ENCODE assay signal across 8 mouse cellular contexts in the genomic region with DNA sequence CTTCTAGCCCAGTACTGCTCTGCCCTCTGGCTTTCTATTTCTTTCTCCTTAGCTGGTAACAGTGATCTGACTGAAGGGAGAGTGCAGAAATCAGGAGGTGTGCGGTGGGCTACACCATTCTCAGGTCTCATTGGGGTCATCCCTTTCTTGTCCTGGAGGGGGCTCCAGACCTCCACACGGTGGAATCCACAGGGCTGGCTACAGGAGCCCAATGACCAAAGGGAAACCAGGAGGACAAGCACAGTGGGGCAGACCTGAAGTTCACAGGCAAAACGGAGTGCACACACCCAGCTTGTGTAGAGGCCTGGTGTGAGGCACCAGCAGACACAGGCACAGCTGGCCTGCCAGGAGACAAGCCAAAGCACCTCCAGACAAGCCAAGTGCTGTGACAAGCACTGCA. TPM values are rescaled to one million over a fixed set of nuclear protein-coding genes. Genes with fewer than 3 reads are reported as not detected.
DNase-seq lines count a peak whose midpoint lies in the region; ATAC-seq lines count a peak whose summit lies in the region.

No protein-coding gene starts in this region.

- no peak overlapping the region for H3K4me3 ChIP-seq in forebrain, embryonic 15.5 days
- no peak overlapping the region for H3K4me3 ChIP-seq in midbrain, embryonic 12.5 days

- H3K27ac ChIP-seq in forebrain, embryonic 15.5 days (replicated peaks) = no peak overlapping the region
- H3K27ac ChIP-seq in midbrain, embryonic 12.5 days (replicated peaks) = no peak overlapping the region

- H3K27me3 ChIP-seq in forebrain, embryonic 15.5 days = no peaks in the 10 kb centered on the region
- no peaks in the 10 kb centered on the region for H3K27me3 ChIP-seq in midbrain, embryonic 12.5 days

- 14% methylated on average over 3 of the region's 3 CpGs for WGBS in forebrain, embryonic 15.5 days
- WGBS in midbrain, embryonic 12.5 days = 21% methylated on average over 3 of the region's 3 CpGs

- no peaks in the 10 kb centered on the region for H3K9me3 ChIP-seq in forebrain, embryonic 15.5 days
- no peaks in the 10 kb centered on the region for H3K9me3 ChIP-seq in midbrain, embryonic 12.5 days

- intact Hi-C loops in left cerebral cortex, postnatal 10 days (cut with DNase I) = no loop called here
- intact Hi-C loops in left cerebral cortex, postnatal 4 days (cut with DNase I) = loop anchor here (5.0 to 10.0 kb wide), 2 partner anchors 84 to 196 kb away; a partner anchor contains a TSS

- 0 out of 2 replicates have a peak, but pooled peaks cover 3% of the 10 kb centered on the region for H3K4me1 ChIP-seq in forebrain, embryonic 15.5 days
- no peaks in the 10 kb centered on the region for H3K4me1 ChIP-seq in midbrain, embryonic 12.5 days

- H3K36me3 ChIP-seq in forebrain, embryonic 15.5 days = peaks cover 16% of the 10 kb centered on the region
- H3K36me3 ChIP-seq in midbrain, embryonic 12.5 days = peaks cover 37% of the 10 kb centered on the region

- no peak overlapping the region for H3K4me2 ChIP-seq in forebrain, embryonic 15.5 days (replicated peaks)
- H3K4me2 ChIP-seq in midbrain, embryonic 12.5 days (replicated peaks) = no peak overlapping the region

- peak; percentile 28 to 71 for DNase-seq in left cerebral cortex, postnatal 10 days (ENCODE audit: extremely low spot score in 1 of 2, low spot score in 2 of 2)
- DNase-seq in left cerebral cortex, adult 18-20 months (ENCODE audit: low spot score in 2 of 2) = no peak
- peak; percentile 42 for DNase-seq in cerebellum, adult 11-12 months
- DNase-seq in heart, postnatal 4 days = peak; percentile 82
- DNase-seq in left cerebral cortex, postnatal 4 days = peak; percentile 68
- DNase-seq in yolk sac, embryonic 10.5 days (ENCODE audit: low spot score) = peak; percentile 39

- peak; percentile 42; the same call in 1 of the 2 replicates for ATAC-seq in forebrain, embryonic 15.5 days (replicated peaks)
- ATAC-seq in midbrain, embryonic 12.5 days (ENCODE audit: low FRiP score, low read depth) = peak; percentile 73

- H3K9ac ChIP-seq in forebrain, embryonic 15.5 days (replicated peaks) = no peak overlapping the region
- no peak overlapping the region for H3K9ac ChIP-seq in midbrain, embryonic 12.5 days (replicated peaks)

RNA-seq across cellular contexts. Expression of a gene that starts 9.4 kb away (rescaled TPM):
- total RNA-seq in left cerebral cortex, postnatal 10 days (2021) = 100 to 1,000 TPM; 136 TPM
- 100 to 1,000 TPM; 147 to 150 TPM for total RNA-seq in left cerebral cortex, adult 18-20 months (2021)
- polyA plus RNA-seq in forebrain, embryonic 15.5 days (2015; fragmentation: Nextera tagmentation; extraction: Ambion mirVana) = 83.3 and 86.3 TPM in 2 replicates
- total RNA-seq in heart, postnatal 4 days (2021) = 100 to 1,000 TPM; 152 to 160 TPM
- 100 to 1,000 TPM; 159 TPM for total RNA-seq in left cerebral cortex, postnatal 4 days (2021)
- 93.5 and 93.7 TPM in 2 replicates for polyA plus RNA-seq in midbrain, embryonic 12.5 days (2016; fragmentation: Nextera tagmentation; extraction: Ambion mirVana)

RNA-seq across cellular contexts. Expression of a gene that starts 20.4 kb away (rescaled TPM):
- total RNA-seq in left cerebral cortex, postnatal 10 days (2021) = 1 to 10 TPM; 8.3 to 8.5 TPM
- total RNA-seq in left cerebral cortex, adult 18-20 months (2021) = 10 to 100 TPM; 21.5 TPM
- 0.23 and 0.25 TPM in 2 replicates for polyA plus RNA-seq in forebrain, embryonic 15.5 days (2015; fragmentation: Nextera tagmentation; extraction: Ambion mirVana)
- total RNA-seq in heart, postnatal 4 days (2021) = under 1 TPM; 0.05 to 0.11 TPM
- total RNA-seq in left cerebral cortex, postnatal 4 days (2021) = 1 to 10 TPM; 3.1 TPM
- polyA plus RNA-seq in midbrain, embryonic 12.5 days (2016; fragmentation: Nextera tagmentation; extraction: Ambion mirVana) = 0.21 and 0.23 TPM in 2 replicates

Comparison
In these comparisons a context has a peak if more than half of its experiments do, and no peak if none do; other contexts are left out.
1. DNase-seq: peak in left cerebral cortex, postnatal 10 days (2 of 2), cerebellum, adult 11-12 months (single experiment), heart, postnatal 4 days (single experiment), left cerebral cortex, postnatal 4 days (single experiment) and yolk sac, embryonic 10.5 days (single experiment); none in left cerebral cortex, adult 18-20 months (0 of 2).